Mouse (Mus musculus) CH12.LX (cell line): Measurements from ENCODE around the gene Rnase4. TPM values are rescaled to one million over a fixed set of nuclear protein-coding genes. Genes with fewer than 3 reads are reported as not detected.

ENCODE experiments used
- DNase-seq: peaks from one replicate; pipeline ENCODE4 v3.0.0-alpha.2; 2013; ENCODE audit errors: extremely low read depth
- H3K27ac ChIP-seq: 2 replicates; pipeline ENCODE4 v1.5.1; 2012; ENCODE audit warnings: low read depth, mild to moderate bottlenecking, control low read depth, moderate library complexity; ENCODE audit not compliant: insufficient read depth
- H3K27me3 ChIP-seq: replicated peaks from 2 replicates; pipeline ENCODE3; 2012; ENCODE audit warnings: inconsistent platforms
- H3K36me3 ChIP-seq, 2 experiments: replicated peaks in 1 of 2; 2 replicates each; pipeline versions ENCODE3 to v1.6.1; 2012; ENCODE audit warnings: inconsistent platforms in 1 of 2, low read length in 1 of 2, mild to moderate bottlenecking in 1 of 2, mixed read lengths in 1 of 2, moderate library complexity in 1 of 2; ENCODE audit not compliant: control insufficient read depth in 1 of 2, insufficient read depth in 1 of 2
- H3K4me1 ChIP-seq, 2 experiments: 2 replicates each; pipeline ENCODE4 v1.6.1; 2012; ENCODE audit warnings: inconsistent platforms in 1 of 2, moderate library complexity in 1 of 2; ENCODE audit not compliant: insufficient read depth in 2 of 2, control insufficient read depth in 1 of 2
- H3K4me2 ChIP-seq: 2 replicates; pipeline ENCODE4 v1.6.1; 2012; ENCODE audit warnings: low read depth, mild to moderate bottlenecking, control low read depth; ENCODE audit not compliant: poor library complexity, insufficient read depth, severe bottlenecking
- H3K4me3 ChIP-seq, 3 experiments: fragments of 150-350 bp in 1 of 3; sonication (generic) in 1 of 3; replicated peaks in 1 of 3; 2 replicates each; pipeline versions ENCODE3 to v1.5.1; 2011 to 2012; ENCODE audit warnings: low read depth in 2 of 3, low read length in 2 of 3, mild to moderate bottlenecking in 2 of 3, moderate library complexity in 2 of 3, control low read depth in 1 of 3, improper control_type of control experiment in 1 of 3, inconsistent platforms in 1 of 3, mixed read lengths in 1 of 3; ENCODE audit not compliant: poor library complexity in 1 of 3
- H3K79me2 ChIP-seq: replicated peaks from 2 replicates; pipeline ENCODE4 v1.6.1; 2012; ENCODE audit warnings: mild to moderate bottlenecking, moderate library complexity; ENCODE audit not compliant: control insufficient read depth, poor library complexity, insufficient read depth, severe bottlenecking; ENCODE audit errors: extremely low read depth
- H3K9ac ChIP-seq: 2 replicates; pipeline ENCODE4 v1.6.1; 2012; ENCODE audit warnings: low read depth, mild to moderate bottlenecking, control low read depth, moderate library complexity; ENCODE audit not compliant: insufficient read depth
- H3K9me3 ChIP-seq: replicated peaks from 2 replicates; pipeline ENCODE3; 2012; ENCODE audit warnings: low read length, inconsistent platforms, mixed read lengths
- BHLHE40 ChIP-seq: IDR thresholded peaks from 2 replicates; pipeline ENCODE4 v1.6.1; 2011; ENCODE audit warnings: mild to moderate bottlenecking, low read depth, low read length, improper control_type of control experiment
- CHD2 ChIP-seq: IDR thresholded peaks from 2 replicates; pipeline ENCODE4 v1.6.1; 2011; ENCODE audit warnings: low read length, improper control_type of control experiment
- E2F4 ChIP-seq: IDR thresholded peaks from 2 replicates; pipeline ENCODE4 v1.6.1; 2011; ENCODE audit warnings: low read depth, low read length, improper control_type of control experiment; ENCODE audit not compliant: insufficient replicate concordance
- ELF1 ChIP-seq: IDR thresholded peaks from 2 replicates; pipeline ENCODE4 v1.6.1; 2014; ENCODE audit warnings: low read depth, mild to moderate bottlenecking, inconsistent platforms, low read length, improper control_type of control experiment
- EP300 ChIP-seq: IDR thresholded peaks from 2 replicates; pipeline ENCODE4 v1.6.1; 2011; ENCODE audit warnings: low read length, improper control_type of control experiment
- ETS1 ChIP-seq: conservative IDR thresholded peaks from 2 replicates; pipeline ENCODE4 v1.6.1; 2012; ENCODE audit warnings: low read depth, mild to moderate bottlenecking, inconsistent platforms, low read length, improper control_type of control experiment, moderate library complexity
- IRF4 ChIP-seq: IDR thresholded peaks from 2 replicates; pipeline ENCODE4 v1.6.1; 2014; ENCODE audit warnings: low read depth, mild to moderate bottlenecking, inconsistent platforms, low read length, improper control_type of control experiment
- JUN ChIP-seq: IDR thresholded peaks from 2 replicates; pipeline ENCODE4 v1.6.1; 2011; ENCODE audit warnings: low read depth, mild to moderate bottlenecking, low read length, improper control_type of control experiment, moderate library complexity; ENCODE audit not compliant: insufficient read depth
- JUND ChIP-seq: conservative IDR thresholded peaks from 2 replicates; pipeline ENCODE4 v1.6.1; 2011; ENCODE audit warnings: low read depth, low read length, improper control_type of control experiment
- KAT2A ChIP-seq: IDR thresholded peaks from 2 replicates; pipeline ENCODE4 v1.6.1; 2012; ENCODE audit warnings: low read length, improper control_type of control experiment, inconsistent platforms; ENCODE audit not compliant: insufficient replicate concordance
- MAX ChIP-seq: IDR thresholded peaks from 2 replicates; pipeline ENCODE4 v1.6.1; 2011; ENCODE audit warnings: low read length, improper control_type of control experiment
- MEF2A ChIP-seq: IDR thresholded peaks from 2 replicates; pipeline ENCODE4 v1.6.1; 2014; ENCODE audit warnings: low read depth, mild to moderate bottlenecking, inconsistent platforms, low read length, improper control_type of control experiment, borderline replicate concordance
- MXI1 ChIP-seq: IDR thresholded peaks from 2 replicates; pipeline ENCODE4 v1.6.1; 2011; ENCODE audit warnings: mild to moderate bottlenecking, low read depth, low read length, improper control_type of control experiment
- POLR2A ChIP-seq: IDR thresholded peaks from 2 replicates; pipeline ENCODE4 v1.6.1; 2011; ENCODE audit warnings: low read depth, mild to moderate bottlenecking, improper control_type of control experiment, low read length
- RCOR1 ChIP-seq: conservative IDR thresholded peaks from 2 replicates; pipeline ENCODE4 v1.6.1; 2012; ENCODE audit warnings: low read depth, mild to moderate bottlenecking, inconsistent platforms, low read length, improper control_type of control experiment
- SIN3A ChIP-seq: IDR thresholded peaks from 2 replicates; pipeline ENCODE4 v1.6.1; 2012; ENCODE audit warnings: low read length, improper control_type of control experiment, inconsistent platforms
- TBP ChIP-seq: conservative IDR thresholded peaks from 2 replicates; pipeline ENCODE4 v1.6.1; 2011; ENCODE audit warnings: low read depth, low read length, improper control_type of control experiment
- TCF12 ChIP-seq: IDR thresholded peaks from 2 replicates; pipeline ENCODE4 v1.6.1; 2014; ENCODE audit warnings: low read depth, mild to moderate bottlenecking, inconsistent platforms, low read length, improper control_type of control experiment
- USF1 ChIP-seq: IDR thresholded peaks from 2 replicates; pipeline ENCODE4 v1.6.1; 2014; ENCODE audit warnings: low read depth, mild to moderate bottlenecking, inconsistent platforms, low read length, improper control_type of control experiment
- USF2 ChIP-seq: conservative IDR thresholded peaks from 2 replicates; pipeline ENCODE4 v1.6.1; 2011; ENCODE audit warnings: low read depth, low read length, improper control_type of control experiment
- ZMIZ1 ChIP-seq: IDR thresholded peaks from 2 replicates; pipeline ENCODE4 v1.6.1; 2012; ENCODE audit warnings: low read depth, mild to moderate bottlenecking, inconsistent platforms, low read length, improper control_type of control experiment
- ZNF384 ChIP-seq: IDR thresholded peaks from 2 replicates; pipeline ENCODE4 v1.6.1; 2012; ENCODE audit warnings: low read depth, low read length, improper control_type of control experiment, inconsistent platforms
- dilution Hi-C: fragments of 300-500 bp; cut with MboI; formaldehyde crosslinking; loops from 2 replicates; pipeline ENCODE4 v1.14.3; 2020; ENCODE audit warnings: low sequenced_read_pairs; ENCODE audit not compliant: extremely low pct_unique_long_range_greater_than_20kb, extremely low pct_ligation_motif_present
- in situ Hi-C: fragments of 300-500 bp; cut with MboI; formaldehyde crosslinking; loops from 3 replicates; pipeline ENCODE4 v1.14.3; 2019; ENCODE audit warnings: low sequenced_read_pairs, low pct_ligation_motif_present, low pct_unique_long_range_greater_than_20kb, mixed read lengths
- polyA plus RNA-seq: library from polyadenylated mRNA; unstranded; fragments of >175 nt; gene quantifications from 2 replicates; pipeline ENCODE4 v1.2.1, GENCODE M21; 2012; ENCODE audit warnings: low read depth; ENCODE audit not compliant: insufficient read length
- total RNA-seq, 2 experiments: library from RNA; depleted of rRNA; stranded (reverse); fragments of 300-350 nt in 1 of 2; fragments of >200 nt in 1 of 2; gene quantifications; 2 replicates each; pipeline ENCODE4 v1.2.3; 2012 to 2014

Rnase4 gene
- total and polyA plus RNA-seq, 3 experiments: 1.6 to 1.9 (median 1.8) TPM

GRCm38 (mm10) chr14:51079180-51079579, 11.7 kb upstream of the Rnase4 start:
- Histone ChIP-seq H3K79me2 (no peaks in the 10 kb centered on the region), H3K4me2 (no peak overlapping the region), H3K27me3 (peaks cover 8% of the 10 kb centered on the region), H3K36me3 (no peaks in the 10 kb centered on the region), H3K27ac (no peak overlapping the region)
- in situ Hi-C loops (no loop called here), dilution Hi-C loops (no loop called here)
- peak; percentile 58; the same call in 1 of the 2 replicates for TF ChIP-seq EP300
- no peak for TF ChIP-seq ELF1
- no peak for TF ChIP-seq MEF2A
- no peak for TF ChIP-seq MXI1
- TF ChIP-seq CHD2: 0 out of 2 replicates have a peak, but pooled peaks have one; percentile 28
- no peak for TF ChIP-seq ZNF384
- peak; percentile 51 for TF ChIP-seq JUN
- peak; percentile 40; the same call in 1 of the 2 replicates for TF ChIP-seq IRF4
- TF ChIP-seq, all 38 proteins: peak for 4
- peaks cover 4 to 24% of the 10 kb centered on the region in 2 experiments; a peak in 3 of 4 replicates for H3K4me1 ChIP-seq
- no peak for DNase-seq
- H3K9me3 ChIP-seq: no peaks in the 10 kb centered on the region
- no peak overlapping the region for H3K9ac ChIP-seq
- no peak overlapping the region for H3K4me3 ChIP-seq

GRCm38 (mm10) chr14:51081035-51081434, 9.8 kb upstream of the Rnase4 start:
- no peaks in the 10 kb centered on the region for H3K9me3 ChIP-seq
- peaks cover 5% of the 10 kb centered on the region for H3K27me3 ChIP-seq

GRCm38 (mm10) chr14:51082599-51083581, 8.0 kb upstream of the Rnase4 start:
- in situ Hi-C loops (no loop called here), dilution Hi-C loops (no loop called here)
- Histone ChIP-seq H3K9ac (peak overlapping the region; percentile 8), H3K27me3 (peaks cover 5% of the 10 kb centered on the region), H3K36me3 (no peaks in the 10 kb centered on the region), H3K27ac (peak overlapping the region; percentile 21), H3K79me2 (no peaks in the 10 kb centered on the region), H3K4me3 (peak overlapping the region; percentile 52 to 71 (median 68)), H3K4me1 (peaks cover 4 to 35% of the 10 kb centered on the region in 2 experiments; a peak in 3 of 4 replicates), H3K4me2 (peak overlapping the region; percentile 67), H3K9me3 (no peaks in the 10 kb centered on the region)
- DNase-seq: peak; percentile 88
- TF ChIP-seq ZMIZ1 (no peak), POLR2A (no peak), SIN3A (no peak; the same call in none of the 2 replicates), JUND (no peak), TBP (peak; percentile 99), CHD2 (no peak), TCF12 (peak; percentile 42; the same call in 1 of the 2 replicates), KAT2A (no peak), JUN (no peak), E2F4 (0 out of 2 replicates have a peak, but pooled peaks have one; percentile 68), IRF4 (peak; percentile 83), RCOR1 (no peak), ETS1 (peak; percentile 31; the same call in 1 of the 2 replicates), BHLHE40 (peak; percentile 60; the same call in 1 of the 2 replicates), USF2 (no peak), MAX (no peak), ELF1 (peak; percentile 92)

More at GRCm38 (mm10) chr14:51081035-51081434, 9.8 kb upstream of the Rnase4 start:
- in situ Hi-C loops: no loop called here
- Histone ChIP-seq H3K79me2 (no peaks in the 10 kb centered on the region), H3K4me1 (peaks cover 4 to 35% of the 10 kb centered on the region in 2 experiments; a peak in 3 of 4 replicates)
- DNase-seq: no peak
- TF ChIP-seq USF1 (no peak), RCOR1 (no peak)
- TF ChIP-seq, all 38 proteins: peak for 0
- H3K4me3 ChIP-seq: no peak overlapping the region
- no peak overlapping the region for H3K27ac ChIP-seq
- dilution Hi-C loops: no loop called here
- no peaks in the 10 kb centered on the region for H3K36me3 ChIP-seq
- H3K4me2 ChIP-seq: no peak overlapping the region
- no peak overlapping the region for H3K9ac ChIP-seq
